Mouse (Mus musculus): Measurements from ENCODE around the gene Tmem8b. TPM values are rescaled to one million over a fixed set of nuclear protein-coding genes. Genes with fewer than 3 reads are reported as not detected.

Gene Tmem8b
- total RNA-seq, 2 experiments from 2014 or later, result 20.0 to 21.0 TPM

GRCm38 (mm10) chr4:43713652-43714219 lies 45.0 kb downstream of the Tmem8b start:
- no peak for DNase-seq

GRCm38 (mm10) chr4:43720491-43721228 lies 51.9 kb downstream of the Tmem8b start:
- DNase-seq, result no peak

- no peak for DNase-seq
Measured at GRCm38 (mm10) chr4:43722191-43722590, 53.4 kb downstream of the Tmem8b start.

- DNase-seq, result peak; percentile 70 to 85
Measured at GRCm38 (mm10) chr4:43724764-43725163, 56.0 kb downstream of the Tmem8b start.

- no peak for DNase-seq
Measured at GRCm38 (mm10) chr4:43726228-43726993, 57.6 kb downstream of the Tmem8b start.

- peak; percentile 92 to 97 for DNase-seq
Measured at GRCm38 (mm10) chr4:43726995-43727394, 58.2 kb downstream of the Tmem8b start, which contains the start of gene Hrct1. Gene Hrct1 (plus strand): TSS chr4:43727188.

- peak in 1 of 2 experiments; percentile 28 for DNase-seq
Measured at GRCm38 (mm10) chr4:43727718-43728575, 59.2 kb downstream of the Tmem8b start.

- DNase-seq, result peak; percentile 88 to 95
Measured at GRCm38 (mm10) chr4:43728576-43728954, 59.8 kb downstream of the Tmem8b start.

- no peak for DNase-seq
Measured at GRCm38 (mm10) chr4:43729126-43729525, 60.4 kb downstream of the Tmem8b start.

- peak; percentile 84 to 94 for DNase-seq
Measured at GRCm38 (mm10) chr4:43729794-43730550, 61.2 kb downstream of the Tmem8b start, which contains the start of gene Spaar. Gene Spaar (plus strand): TSS chr4:43730034.

GRCm38 (mm10) chr4:43730750-43731297 lies 62.1 kb downstream of the Tmem8b start:
- DNase-seq, result peak; percentile 54 to 63

GRCm38 (mm10) chr4:43732171-43732570 lies 63.4 kb downstream of the Tmem8b start:
- DNase-seq, result peak in 1 of 2 experiments; percentile 47

GRCm38 (mm10) chr4:43733186-43733585 lies 64.4 kb downstream of the Tmem8b start:
- peak; percentile 55 to 62 for DNase-seq

- no peak for DNase-seq
Measured at GRCm38 (mm10) chr4:43737144-43737543, 68.4 kb downstream of the Tmem8b start.

GRCm38 (mm10) chr4:43738989-43739674 lies 70.4 kb downstream of the Tmem8b start:
- DNase-seq, result no peak

GRCm38 (mm10) chr4:43741526-43741925 lies 72.8 kb downstream of the Tmem8b start:
- no peak for DNase-seq
